Mouse (Mus musculus) testis, adult 2 months (tissue): ENCODE results near the gene Fig4.

Experiments
- CTCF ChIP-seq: fragments of 200-500 bp; IDR thresholded peaks from 2 replicates; pipeline ENCODE4 v1.5.1; 2012; ENCODE audit warnings: low read depth, mild to moderate bottlenecking, inconsistent platforms, low read length, moderate library complexity; ENCODE audit not compliant: control insufficient read depth, insufficient read depth, insufficient replicate concordance
- POLR2A ChIP-seq: fragments of 200-500 bp; IDR thresholded peaks from 2 replicates; pipeline ENCODE4 v1.6.1; 2012; ENCODE audit warnings: low read depth, mild to moderate bottlenecking, inconsistent platforms, low read length, moderate library complexity; ENCODE audit not compliant: control insufficient read depth

DNA sequence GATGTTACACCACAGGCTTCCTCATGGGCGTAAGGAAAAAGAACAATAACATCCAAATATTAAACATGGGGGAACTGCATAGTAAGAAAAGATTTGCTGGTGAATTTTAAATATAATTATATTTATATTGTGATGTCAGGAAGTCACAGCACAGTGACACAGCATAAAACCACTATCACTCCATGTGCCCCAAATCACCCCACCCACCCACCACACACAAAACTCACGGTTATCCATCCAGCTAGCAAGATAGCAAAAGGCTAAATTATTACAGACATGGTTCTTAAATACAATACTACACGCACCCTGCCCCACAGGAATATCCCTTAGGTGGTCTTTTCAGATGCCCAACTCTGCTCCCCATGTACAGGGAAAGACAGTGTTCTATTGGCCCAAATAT is 89.0 kb downstream of the Fig4 start:
- no peak for TF ChIP-seq CTCF
- TF ChIP-seq POLR2A = no peak
